Mouse (Mus musculus) cerebellum, adult 18-20 months (tissue): Measurements from ENCODE around the gene Endou.

Experiments used
- DNase-seq, 2 experiments: peaks; one replicate each; pipeline ENCODE4 v3.0.0; 2021

Gene Endou

DNA sequence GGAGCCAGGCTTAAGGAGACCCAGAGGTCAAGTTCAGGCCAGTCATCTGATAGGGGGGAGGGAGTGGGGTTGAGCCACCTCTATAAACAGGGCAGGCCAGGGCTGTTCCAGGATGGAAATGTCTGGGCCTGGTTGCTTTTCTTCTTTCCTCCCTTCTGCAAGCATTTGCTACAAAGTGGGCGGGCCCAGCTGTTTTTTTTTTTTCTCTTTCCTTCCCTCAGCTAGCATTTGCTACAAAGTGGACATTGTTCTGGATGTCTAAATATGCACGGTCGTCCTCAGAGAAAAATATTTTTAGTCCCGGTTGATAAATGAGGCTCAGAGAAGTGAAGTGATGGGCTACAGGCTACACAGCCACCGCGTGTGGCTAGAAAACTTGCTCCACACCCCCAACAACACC lies 23.3 kb upstream of the Endou start:
- DNase-seq: no peak

DNA sequence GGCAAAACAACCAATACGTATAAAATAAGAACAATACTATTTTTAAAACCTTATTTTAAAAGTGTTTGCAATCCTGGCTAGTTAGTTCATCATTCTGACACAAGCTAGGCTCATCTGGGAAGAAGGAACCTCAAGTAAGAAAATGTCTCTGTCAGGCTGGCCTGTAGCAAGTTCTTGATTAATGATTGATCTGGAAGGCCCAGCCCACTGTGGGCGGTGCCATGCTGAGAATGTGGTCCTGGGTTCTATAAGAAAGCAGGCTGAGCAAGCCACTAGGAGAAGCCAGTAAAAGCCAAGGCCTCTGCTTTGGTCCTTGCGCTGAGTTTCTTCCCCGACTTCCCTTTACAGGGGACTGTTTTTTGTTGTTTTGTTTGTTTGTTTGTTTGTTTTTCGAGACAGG lies 21.4 kb upstream of the Endou start:
- no peak for DNase-seq

DNA sequence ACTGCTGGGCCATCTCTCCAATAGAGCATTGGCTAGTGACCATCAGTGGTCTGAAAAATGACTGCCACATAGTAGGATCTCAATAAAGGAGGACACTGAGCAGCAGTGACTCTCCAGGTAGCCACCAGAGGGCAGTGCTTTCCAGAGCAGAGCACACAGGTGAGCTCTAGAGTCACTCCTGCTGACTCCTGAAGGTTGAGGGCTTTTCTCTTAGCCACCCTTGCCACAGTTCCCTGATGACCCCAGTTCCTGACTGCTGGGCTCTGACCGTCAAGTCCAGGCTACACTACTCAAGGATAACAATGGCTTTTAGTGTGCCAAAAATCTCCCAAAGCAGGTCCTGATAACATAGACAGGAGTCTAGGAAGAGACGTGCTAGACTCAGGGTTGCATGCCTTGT lies 20.5 kb upstream of the Endou start:
- peak in 1 of 2 experiments; percentile 20 for DNase-seq

DNA sequence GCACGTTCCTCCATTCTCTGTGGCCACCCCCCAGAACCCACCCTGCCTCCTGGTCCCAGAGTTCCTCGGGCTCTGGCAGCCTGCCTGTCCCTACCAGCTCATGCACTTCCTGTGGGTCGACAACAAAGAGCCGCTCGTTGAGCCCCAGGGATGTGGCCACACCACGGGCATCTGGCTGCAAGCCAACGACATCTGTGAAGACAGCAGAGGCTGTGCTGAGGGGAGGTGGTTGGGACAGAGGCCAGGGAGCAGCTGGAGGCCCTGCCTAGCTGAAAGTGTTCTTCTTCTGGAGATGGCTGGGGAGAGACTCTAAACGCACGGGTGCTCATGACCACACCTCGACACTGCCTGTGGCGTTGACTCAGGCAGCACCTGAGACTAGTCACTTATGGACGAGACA lies 19.6 kb upstream of the Endou start:
- peak; percentile 35 to 46 for DNase-seq

DNA sequence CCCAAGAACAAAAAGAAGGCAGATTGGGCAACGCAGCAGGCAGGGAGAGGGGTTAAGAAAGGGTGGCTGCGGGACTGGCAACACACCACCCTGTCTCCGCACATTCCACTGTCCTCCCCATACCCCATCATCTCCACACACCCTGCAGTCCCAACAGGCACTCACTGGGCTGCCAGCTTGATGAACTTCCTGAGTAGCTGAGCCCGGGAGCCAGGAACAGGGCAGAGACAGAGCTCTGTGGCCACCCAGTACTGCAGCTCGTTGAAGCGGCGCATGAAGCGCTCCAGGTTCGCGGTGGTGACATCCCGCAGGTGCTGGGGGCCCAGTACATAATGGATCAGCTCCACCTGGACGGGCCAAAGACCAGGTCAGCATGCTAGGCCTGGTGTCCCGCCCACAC lies 18.7 kb upstream of the Endou start:
- DNase-seq: no peak

DNA sequence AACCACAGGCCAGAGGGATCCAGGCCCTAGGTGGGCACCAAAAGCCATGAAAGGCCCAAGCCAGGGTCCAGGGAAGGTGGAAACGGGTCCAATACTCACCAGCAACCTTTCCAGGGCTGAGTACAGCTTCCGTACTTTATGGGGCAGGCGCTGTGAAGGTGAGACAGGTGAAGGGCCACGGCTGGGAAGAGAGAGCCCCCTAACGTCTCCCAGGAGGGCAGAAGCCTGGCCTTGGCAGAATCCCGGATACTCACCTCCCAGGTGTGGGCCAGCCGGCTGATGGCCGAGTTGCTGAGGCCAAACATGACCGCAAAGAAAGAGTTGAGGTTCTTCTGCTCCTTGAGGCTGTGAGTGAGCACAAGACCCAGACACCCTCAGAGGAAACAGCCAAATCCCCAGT lies 18.3 kb upstream of the Endou start:
- no peak for DNase-seq

DNA sequence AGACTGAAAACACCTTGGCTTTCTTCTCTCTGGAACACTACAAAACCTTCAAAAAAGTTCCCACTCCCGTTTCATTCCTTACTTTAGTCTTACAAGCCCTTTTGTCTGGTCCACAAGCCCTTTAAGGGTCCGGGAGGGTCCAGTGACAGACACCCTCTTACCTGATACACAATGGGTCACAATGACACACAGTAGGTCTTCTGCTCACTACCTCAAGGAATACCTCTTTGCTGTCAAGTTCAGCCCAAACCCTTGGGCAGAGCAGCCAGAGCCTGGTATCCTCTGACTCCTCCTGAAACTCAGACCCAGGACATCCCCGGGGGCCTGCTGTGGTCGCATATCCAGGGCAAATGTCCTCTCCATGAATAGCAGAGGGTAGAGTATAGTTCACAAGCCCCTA lies 17.8 kb upstream of the Endou start:
- no peak for DNase-seq

DNA sequence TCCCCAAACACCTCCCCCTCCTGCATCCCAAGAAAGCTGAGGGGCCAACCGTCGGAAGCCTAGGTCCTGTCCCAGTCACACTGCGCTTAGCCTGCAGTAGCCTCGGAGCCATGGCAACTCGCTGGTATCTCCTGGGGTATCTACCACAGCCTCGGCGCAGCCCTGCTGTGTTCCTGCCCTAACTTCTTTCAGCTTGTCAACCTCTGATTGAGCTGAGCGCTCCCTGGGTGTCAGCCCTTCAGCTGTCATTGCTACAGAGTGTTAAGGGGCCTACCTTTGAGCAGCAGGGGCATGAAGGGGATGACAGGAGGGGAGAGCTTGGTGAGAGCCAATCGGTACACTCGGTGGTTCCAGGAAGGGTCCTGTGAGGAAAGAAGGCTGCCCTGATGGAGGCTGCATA lies 17.2 kb upstream of the Endou start:
- no peak for DNase-seq

DNA sequence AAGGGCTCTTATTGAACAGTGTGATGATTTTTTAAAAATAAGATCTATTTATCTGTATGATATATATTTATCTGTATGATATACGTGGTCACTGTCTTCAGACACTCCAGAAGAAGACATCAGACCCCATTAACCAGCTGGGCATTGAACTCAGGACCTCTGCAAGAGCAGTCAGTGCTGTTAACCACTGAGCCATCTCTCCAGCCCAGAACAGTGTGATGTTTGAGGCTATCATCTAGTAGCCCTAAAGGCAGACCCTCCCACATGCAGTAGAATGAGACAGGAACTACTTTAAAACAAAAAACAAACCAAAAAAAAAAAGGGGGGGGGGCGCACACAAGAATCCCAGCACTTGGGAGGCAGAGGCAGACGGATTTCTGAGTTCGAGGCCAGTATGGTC lies 16.3 kb upstream of the Endou start:
- no peak for DNase-seq

DNA sequence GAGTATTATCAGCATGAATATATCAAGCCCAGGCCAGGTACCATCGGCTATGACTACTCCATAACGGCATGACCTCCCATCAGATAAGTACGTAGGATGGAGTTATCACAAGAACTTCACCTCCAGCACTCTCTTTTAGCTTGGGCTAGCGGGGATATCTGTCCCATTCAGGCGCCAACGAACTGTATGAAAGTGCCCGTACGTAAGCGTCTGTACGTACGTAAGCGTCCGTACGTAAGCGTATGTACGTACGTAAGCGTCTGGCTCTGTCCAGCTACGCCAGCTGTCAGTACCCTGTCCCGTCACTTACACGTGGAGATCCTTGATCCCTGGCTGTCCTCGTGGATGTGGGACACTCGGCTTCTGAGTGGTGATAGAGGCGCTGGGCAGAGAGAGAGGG lies 15.6 kb upstream of the Endou start:
- no peak for DNase-seq

DNA sequence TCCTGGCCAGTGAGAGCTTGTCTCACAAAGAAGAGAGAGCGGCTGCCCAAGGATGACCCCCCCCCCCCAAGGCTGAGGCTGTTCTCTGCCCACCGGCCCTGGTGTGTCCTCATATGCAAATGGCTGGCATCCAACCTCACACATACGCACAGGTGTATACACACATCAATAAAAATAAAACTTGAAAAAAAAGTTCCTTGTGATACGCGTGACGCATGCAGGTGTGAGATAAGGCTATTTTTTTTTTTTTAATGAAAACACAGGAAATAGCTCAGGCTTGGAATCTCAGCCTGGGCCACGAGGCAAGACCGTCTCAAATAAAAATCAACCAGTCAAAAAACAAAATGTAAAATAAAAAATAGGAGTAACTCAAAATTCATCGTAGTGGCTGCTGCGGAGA lies 15.1 kb upstream of the Endou start:
- DNase-seq: no peak

DNA sequence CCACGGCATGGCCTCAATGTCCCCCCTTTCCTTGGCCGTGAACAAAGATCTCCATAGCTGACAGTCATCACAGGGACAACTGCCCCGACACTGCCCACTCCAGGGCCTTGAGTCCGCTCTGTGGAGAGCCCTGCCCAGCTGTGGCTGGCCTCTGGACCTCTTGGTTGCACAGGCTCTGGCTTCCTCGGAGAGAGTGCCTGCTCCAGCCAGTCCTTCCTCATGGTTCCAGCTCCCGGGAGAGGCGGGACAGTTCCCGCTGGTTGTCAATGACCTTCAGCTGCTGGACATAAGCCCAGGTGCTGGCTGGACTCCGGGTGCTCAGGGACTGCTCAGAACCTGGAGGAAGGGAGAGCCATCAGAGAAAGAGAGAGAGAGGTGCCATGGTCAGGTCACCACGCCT lies 14.2 kb upstream of the Endou start:
- DNase-seq: no peak

DNA sequence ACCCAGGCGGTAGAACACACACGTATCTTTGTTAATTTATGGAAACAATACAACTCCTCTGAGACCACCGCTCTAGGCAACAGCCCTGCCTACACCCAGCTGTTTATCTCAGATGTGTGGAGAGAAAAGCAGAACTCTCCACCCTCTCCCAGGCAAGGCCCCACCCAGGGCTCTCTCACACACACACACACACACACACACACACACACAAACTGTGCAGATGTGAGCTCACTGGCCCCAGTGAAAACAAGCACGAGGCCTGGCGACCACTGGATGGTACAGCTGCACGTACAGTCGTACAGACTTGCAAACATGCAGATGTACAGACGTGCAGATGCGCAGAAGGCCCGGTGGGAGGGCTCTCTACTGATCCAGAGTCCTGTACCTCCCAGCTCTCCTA lies 13.8 kb upstream of the Endou start:
- DNase-seq: no peak

DNA sequence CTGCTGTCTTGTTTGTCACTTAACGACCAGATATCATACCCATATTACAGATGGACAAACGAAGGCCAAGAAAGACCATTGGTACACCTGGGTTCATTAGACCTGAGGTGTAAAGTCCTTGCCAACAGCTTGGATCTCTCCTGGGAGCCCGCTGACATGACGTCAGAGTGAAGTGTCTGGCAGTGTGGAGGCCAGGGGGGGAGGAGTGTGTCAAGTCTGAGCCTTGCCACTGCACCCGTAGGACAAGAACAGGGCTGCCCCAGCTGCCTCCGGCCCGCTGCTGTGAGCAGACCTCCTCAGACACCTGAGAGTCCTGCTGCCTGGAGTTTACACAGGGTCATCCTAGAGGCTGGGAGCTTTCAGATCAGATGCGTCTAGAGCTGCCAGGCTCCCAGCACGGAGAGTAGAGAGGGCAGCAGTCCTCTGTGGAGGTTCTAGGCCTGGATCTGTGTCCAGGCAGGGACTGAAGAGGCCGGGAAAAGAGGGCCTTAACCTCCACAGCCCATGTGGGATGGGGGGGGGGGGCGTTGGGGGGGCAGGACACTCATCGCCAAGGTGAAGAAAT lies 12.9 kb upstream of the Endou start:
- no peak for DNase-seq

DNA sequence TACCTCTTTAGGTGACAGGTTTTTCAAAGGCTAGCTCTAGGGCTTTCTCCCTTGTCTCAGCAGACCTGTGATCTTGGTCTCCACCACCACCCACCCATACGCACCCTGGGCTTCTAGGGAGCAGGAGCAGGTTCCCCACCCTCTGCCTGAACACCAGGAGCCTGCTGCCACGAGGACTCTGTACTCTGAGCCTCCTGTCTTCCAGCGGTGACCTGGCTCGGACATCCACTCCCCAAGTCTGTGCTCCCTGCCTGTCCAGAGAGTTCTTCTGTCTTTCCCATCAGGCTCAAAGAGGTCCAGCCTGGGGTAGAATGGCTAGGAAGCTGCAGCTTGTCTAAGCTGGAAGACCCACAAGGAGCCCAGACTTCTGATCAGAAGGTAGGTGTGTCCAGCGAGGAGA lies 12.1 kb upstream of the Endou start:
- DNase-seq: no peak

DNA sequence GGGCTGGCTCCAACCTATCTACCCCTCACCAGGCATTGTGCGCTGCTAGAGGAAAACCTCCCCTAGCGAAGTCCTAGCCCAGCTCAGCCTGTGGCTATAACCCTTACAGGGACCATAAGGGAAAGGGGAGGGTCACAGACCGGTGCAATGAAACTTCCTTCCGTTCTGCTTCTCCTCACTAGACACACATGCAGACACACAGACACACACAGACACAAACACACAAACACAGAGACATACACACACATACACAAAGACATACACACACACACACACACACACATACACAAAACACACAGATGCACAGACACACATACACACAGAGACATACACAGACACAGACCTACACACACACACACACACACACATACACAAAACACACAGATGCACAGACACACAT lies 11.5 kb upstream of the Endou start:
- DNase-seq: no peak

DNA sequence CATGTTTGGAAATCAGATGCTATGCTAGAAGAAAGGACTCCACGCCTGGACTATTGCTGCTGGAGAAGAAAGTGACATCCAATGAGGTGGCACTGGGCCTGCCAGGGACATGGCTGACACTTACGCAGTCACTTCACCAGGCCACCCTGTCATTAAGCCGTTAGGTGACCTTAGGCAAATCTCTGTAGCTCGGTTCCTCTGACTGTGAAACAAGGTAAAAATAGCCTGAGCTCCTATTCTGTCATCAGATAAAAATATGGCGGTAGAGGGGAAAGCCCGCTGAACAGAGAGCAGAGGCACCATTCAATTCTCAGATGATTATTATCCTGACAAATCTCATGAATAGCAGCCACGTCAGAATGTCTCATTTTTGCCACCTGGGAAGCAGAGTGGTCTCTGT lies 10.9 kb upstream of the Endou start:
- DNase-seq: no peak

DNA sequence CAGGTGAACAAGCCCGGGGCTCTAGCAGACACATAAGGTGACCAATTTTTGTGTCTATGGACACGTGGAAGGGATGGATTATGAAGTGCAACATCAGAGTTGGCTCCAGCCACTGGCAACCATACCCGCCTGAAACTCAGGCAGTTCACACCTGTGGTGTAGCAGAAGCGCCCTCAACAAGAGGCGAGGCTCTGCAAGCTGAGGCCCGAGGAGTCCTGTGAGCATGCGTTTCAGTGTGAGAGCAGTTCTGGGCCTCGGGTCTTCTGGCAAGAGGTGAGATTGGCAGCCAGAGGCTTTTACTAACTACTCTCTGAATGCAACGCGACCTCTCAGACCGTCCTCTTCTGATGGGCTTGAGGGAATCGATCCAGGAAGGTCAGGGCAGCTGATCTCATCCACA lies 10.5 kb upstream of the Endou start:
- no peak for DNase-seq

DNA sequence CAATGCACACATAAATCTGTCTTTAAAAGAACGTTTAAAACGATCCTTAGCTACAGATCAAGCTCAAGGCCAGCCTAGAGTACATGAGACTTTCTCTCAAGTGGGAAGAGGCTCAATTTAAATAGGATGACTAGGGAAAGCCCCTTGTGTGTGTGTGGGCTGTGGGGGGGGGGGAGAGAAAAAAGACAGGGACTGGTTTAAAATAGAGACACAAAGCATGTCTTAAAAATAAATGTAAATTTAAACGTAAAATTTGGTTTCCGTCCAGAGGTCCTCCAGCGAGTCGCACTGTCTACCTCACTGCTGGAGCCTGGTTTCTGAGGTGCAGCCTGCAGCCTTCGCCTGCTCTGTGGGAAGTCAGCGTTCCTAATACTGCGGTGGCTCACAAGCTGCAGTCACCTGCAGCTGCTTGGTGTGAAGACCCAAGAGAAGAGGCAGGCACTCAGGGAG lies 9.2 kb upstream of the Endou start:
- DNase-seq: no peak

DNA sequence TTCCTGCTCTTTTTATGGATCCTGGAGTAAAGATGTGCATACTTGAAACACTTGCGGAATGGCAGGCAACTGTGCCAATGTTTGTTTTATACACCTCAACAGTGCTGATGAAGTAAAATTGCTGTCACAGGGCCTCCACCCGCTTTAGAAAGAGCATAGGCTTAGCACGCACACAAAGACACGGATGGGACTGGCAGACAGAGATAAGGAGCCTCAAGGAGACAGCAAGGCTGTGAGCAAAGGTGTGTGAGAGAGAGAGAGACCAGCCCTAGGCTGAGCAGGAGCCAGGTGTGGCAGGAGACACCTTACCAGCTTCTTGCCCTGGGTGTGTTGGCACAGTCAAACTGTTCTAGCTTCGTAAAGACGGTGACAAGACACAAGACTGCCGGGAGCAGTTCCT lies 7.8 kb upstream of the Endou start:
- no peak for DNase-seq

DNA sequence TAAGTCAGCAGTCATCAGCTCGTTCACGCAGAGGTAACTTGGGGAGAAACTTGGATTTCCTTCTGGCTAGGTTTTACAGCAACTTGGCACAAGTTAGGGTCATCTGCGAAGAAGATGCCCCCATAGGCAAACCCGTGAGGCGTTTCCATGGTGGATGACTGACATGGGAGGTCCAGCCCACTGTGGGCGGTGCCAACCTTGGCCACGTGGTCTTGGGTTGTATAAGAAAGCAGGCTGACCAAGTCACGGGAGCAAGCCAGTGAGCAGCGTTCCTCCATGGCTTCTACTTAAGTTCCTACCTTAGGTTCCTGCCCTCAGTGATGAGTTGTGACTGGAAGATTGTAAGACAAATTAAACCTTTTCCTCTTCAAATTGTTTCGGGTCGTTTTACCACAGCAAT lies 849 bp upstream of the Endou start:
- DNase-seq: no peak

DNA sequence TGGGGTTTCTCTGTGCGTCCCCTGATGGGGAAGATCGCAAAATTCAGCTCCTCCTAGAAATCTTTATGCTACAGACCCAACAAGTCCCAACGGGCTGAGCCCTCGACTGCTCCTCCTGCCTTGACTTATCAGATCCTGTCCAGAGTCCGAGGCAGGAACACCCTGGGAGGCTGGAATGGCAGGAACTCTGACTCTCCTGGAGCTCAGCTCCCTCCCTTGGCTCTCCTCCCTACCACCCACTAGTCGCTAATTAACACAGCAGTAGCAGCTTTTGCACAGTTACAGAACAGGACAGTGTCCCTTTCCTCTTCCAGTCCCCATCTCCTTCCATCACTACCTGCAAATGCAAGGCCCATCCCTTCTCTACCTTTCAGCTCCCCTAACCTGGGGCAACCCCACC lies 774 bp downstream of the Endou start:
- no peak for DNase-seq

DNA sequence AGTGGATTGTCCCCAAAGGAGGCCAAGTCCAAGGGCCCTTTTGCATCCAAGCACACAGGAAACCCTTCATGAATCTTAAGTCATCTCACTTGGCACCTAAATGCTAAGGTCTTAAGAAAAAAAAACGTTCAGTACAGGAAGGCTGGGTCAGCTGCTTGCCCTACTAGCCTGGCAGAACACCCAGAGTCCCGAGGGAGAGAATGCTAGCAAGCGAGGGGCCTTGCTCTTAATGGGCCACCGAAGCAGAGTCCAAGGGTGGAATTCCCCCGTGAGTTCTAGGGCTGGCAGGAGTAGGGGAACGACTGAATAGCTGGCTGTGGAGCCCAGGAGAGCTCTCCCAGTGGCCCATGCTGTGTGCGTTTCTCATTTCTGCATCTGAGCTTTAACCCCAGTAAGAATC lies 2.3 kb downstream of the Endou start:
- peak in 1 of 2 experiments; percentile 16 for DNase-seq

DNA sequence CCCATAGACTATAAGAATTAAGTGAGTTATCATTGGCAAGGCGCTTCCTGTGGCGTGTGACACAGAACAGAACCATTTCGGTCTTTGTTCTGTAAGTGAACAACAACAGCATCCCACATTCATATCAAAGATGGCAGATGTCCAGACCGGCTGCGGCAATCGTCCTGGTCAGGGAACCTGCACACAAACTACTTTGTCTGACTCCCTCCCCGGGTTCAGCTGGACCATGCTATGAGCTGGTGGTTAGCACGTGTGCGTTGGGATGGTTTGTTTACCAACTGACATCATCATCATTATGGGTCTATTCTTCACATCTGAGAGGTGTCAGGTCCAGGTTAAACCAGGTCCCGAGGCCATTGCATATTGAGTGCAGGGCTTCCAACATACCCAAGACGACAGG lies 2.7 kb downstream of the Endou start:
- no peak for DNase-seq

DNA sequence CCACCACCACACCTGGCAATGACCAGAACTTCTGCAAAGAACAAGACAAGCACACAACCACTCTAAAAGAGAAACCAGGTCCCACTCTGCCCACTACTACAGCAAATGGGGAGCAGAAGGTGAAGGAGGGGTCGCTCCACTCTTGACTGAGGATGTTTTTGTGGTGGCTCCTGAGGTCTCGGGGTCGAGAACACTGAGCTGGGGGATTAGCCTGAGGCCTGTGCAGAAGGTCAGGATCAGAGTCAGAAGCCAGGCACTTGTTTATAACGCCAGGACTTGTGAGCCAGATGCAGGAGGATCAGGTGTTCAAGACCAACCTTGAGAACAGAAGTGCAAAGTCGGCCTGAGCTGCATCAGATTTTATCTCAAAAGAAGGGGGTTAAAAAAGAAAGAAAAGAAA lies 3.6 kb downstream of the Endou start:
- no peak for DNase-seq

DNA sequence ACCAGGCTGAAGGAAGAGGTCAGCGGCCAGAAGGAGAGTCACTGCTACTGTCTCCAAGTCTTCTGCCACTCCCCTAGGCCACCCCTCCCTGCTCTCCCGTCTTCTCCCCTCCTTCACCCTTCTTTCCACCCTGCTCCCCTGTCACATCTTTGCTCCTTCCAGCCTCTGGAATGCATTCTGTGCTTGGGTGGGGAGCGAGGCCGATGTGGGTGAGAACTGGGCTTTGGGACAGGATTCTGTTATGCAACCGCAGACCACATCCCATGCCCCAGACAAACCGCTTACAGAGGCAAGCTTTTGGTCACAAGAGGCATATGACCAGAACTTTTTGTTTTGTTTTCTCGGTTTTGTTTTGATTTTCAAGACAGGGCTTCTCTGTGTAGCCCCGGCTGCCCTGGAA lies 4.1 kb downstream of the Endou start:
- no peak for DNase-seq
